Mouse (Mus musculus): ENCODE data around the gene Arhgap21.

Gene Arhgap21

DNA sequence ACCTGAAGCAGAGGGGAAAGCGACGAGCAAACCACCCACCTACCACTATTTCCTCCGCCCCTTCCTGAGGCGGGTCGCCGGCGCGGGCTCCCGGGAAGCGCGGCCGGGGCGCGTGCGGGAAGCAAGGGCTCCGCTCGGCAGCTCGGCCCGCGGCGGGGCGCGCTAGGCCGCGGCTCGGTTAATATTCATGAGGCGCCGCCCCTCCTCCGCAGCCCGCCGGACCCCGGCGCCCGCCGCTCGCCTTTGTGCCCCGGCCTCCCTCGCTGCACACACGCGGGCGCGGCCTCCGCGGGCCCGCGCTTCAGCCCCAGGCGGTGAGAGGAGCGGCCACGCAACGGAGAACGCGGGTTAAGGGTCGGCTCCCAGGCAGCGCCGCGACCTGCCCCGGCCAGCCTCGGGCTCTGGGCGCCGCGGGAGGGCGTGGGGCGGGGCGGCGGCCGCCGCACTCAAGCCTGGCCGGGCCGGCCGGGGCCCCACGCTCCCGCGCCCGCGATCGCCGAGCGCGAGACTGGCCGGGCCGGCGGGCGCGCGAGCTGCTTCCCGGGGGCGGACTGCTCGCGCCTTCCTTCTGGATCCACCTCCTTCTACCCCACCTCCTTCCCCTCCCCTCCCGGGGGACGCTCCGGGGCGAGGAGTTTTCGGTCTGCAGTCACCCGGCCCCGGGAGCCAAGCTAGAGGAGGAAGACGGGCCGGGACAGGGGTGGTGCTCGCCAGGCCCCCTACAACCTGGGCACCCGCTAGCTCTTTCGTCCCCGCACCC, at the start of gene Arhgap21:
Gene Arhgap21 (minus strand): TSS at position 441 of the 760 bp plus-strand sequence.
- peak; percentile 82 for DNase-seq (ENCODE audit: low read depth, low spot score)

DNA sequence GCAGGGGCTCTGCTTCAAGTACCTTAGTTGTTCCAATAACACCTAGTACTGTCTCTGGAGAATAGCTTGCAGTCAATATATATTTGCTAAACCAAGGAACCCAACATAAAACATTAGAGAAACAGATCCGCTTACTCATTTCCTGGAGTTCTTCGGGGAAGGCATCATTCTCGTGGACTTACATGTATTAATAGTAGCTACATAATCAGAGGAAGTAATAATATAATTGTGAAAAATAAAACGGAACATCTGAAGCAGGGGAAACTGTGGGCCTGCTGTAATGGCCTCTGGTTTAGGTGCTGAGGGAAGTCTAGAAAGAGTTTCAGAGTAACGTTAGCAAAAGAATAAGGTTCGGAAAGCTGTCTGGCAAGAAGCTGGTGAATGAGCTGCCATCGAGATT, 47.9 kb upstream of the Arhgap21 start:
- no peak for DNase-seq (ENCODE audit: low read depth, low spot score)

- DNase-seq (ENCODE audit: low read depth, low spot score): no peak
These were observed 42.2 kb upstream of the Arhgap21 start for GRCm38 (mm10) chr2:21010806-21011397.

GRCm38 (mm10) chr2:21010219-21010618, 41.5 kb upstream of the Arhgap21 start:
- DNase-seq (ENCODE audit: low read depth, low spot score): no peak

DNA sequence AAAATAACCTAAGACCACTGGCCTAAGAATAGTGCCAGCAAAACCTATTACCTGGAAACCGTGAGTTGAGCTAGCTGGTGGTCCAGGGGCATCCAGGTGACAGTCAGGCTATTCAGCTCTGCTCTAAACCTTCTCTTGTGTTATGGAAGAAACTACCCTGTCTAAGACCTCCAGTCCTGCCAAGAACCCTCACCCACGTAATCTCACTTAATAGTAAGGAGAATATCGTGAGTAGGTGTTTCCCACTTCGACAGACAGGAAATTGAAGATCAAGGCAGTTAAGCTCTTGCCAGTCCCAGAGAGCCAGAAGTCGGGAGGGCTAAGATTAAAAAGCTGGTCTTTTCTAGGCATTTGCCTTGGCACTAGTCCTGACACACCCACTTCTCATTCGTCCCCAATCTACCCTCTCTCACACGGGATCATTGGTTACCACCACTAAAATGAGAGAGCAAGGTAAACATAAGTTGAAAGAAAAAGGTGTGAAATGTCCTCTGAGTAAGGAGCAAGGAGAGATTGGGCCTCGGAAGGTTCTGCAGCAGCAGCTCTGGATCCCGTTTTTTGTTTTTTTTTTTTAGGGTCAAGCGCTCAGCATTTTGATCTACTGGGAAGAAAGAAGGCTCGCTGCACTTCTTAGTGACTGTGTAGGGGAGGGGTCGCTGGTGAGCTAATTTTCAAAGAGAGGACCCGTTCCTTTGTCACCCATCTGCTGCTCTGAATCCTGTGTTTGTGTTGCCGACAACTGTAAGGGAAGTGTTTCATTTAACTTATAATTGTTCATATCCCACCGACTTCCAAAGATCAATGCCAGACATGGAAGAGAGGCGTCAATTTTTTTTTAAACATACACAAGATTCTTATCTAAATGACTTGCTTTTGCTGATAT, 40.8 kb upstream of the Arhgap21 start:
- DNase-seq (ENCODE audit: low read depth, low spot score): no peak

GRCm38 (mm10) chr2:21002538-21002937, 33.9 kb upstream of the Arhgap21 start:
- no peak for DNase-seq (ENCODE audit: low read depth, low spot score)

DNA sequence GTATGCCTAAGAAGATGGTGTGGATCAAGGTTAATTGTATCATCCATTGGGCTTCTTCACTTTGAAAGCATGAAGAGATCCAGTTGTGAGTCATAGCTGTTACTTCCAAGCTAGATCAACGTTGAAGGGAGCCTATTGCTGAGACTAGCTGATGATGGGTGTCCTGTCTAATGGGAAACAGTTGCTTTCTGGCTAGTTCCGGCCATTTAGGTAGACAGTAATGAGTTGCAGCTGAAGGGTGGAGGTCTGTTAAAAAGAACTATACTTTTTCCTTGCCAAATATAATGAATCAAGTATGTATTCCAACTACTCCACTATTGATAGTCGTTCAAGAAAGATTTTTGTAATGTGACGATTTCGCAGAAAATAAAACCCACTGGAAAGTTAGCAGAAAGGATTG, 32.5 kb upstream of the Arhgap21 start:
- DNase-seq (ENCODE audit: low read depth, low spot score): peak; percentile 72

DNA sequence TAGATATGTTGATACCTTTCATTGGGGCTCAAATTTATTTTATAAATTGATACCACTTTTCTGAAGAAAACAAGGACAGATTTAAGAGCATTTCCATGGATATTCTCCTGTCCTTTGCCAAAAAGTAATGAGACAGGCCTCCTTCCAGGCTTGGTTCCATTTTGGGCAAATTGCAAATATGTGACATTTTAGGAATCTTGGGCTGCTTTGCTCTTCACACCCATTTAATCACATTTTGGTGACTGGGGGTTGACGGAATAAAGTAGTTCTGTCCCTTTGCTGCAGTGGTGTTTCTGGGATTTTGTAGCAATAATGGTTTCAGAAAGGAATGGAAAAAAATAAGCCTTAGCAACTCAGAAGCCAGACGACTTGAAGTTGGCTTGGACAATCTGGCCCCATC, 26.9 kb upstream of the Arhgap21 start:
- DNase-seq (ENCODE audit: low read depth, low spot score): peak; percentile 27

- DNase-seq (ENCODE audit: low read depth, low spot score): no peak
These were observed 22.8 kb upstream of the Arhgap21 start for GRCm38 (mm10) chr2:20991508-20991907.

DNA sequence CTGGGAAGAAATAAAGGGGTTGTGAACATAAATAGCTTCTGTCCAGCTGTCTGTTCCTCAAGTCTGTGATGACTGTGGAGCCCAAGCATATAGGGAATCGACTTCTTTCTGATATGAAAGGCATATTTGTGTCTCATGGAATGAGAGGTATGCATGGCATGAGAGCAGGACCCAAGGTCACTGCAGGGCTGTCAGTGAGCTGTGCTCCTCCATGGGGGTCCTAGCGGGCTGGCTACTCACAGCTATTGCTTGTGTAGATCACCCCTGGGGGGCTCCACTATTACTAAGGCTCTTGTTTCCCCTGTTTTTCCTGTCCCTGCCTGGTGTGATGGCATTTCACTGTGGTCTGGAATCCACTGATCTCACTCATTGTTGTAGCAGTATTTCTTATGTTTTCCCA, 22.2 kb upstream of the Arhgap21 start:
- no peak for DNase-seq (ENCODE audit: low read depth, low spot score)

GRCm38 (mm10) chr2:20990056-20990455, 21.4 kb upstream of the Arhgap21 start:
- no peak for DNase-seq (ENCODE audit: low read depth, low spot score)

DNA sequence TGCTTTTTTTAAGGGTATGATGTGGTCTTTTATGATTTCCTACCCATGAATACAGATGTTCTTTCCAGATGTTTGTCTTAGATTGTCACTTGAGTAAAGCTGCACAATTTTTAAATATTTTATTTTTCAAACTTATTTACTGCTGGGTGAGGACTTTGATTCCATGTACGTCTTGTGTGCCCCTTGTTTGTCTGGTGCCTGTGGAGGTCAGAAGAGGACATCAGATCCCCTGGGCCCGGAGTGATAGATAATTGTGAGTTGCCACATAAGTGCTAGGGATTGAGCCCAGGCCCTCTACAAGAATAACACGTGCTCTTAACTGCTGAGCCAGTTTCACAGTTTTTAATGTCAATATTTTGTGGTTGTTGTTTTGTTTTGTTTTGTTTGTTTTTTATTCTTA, 19.1 kb upstream of the Arhgap21 start:
- no peak for DNase-seq (ENCODE audit: low read depth, low spot score)

GRCm38 (mm10) chr2:20978726-20979125, 10.0 kb upstream of the Arhgap21 start:
- no peak for DNase-seq (ENCODE audit: low read depth, low spot score)

DNA sequence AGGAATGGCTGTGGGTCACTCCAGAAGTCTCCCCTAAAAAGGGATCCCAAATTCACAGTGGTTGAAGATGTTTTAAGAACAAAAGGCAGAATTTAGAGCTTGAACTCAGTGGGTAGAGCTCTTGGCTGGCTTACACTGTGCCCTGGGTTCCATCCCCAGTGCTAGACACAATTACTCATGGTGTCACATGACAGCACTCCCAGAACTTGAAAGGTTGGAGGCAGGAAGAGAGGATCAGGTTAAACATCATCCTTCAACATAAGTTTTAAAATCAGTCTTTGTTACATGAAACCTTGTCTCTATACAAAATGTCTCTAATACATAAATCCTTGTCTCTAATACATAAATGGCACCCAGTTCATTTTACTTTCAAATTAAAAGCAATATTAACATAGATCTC, 8.4 kb upstream of the Arhgap21 start:
- no peak for DNase-seq (ENCODE audit: low read depth, low spot score)

DNA sequence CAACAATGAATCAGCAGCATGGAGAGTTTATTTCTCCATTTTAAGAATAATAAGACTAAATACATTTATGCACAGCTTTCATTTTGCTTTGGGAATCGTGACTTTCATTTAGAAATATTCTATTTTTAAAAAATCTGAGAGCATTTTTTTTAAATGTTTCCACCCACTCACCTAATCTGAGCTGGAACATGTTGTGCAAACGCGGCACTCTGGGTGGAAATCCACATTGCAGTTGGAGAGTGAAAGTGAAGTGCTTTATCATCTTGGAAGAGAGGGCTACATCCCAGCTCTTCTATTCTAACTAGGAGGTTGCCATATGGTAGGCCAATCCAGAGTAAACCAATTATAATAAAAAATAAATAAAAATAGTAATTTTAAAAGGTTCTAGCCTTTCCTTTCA, 4.8 kb upstream of the Arhgap21 start:
- no peak for DNase-seq (ENCODE audit: low read depth, low spot score)

GRCm38 (mm10) chr2:20972180-20972579, 3.5 kb upstream of the Arhgap21 start:
- DNase-seq (ENCODE audit: low read depth, low spot score): no peak

DNA sequence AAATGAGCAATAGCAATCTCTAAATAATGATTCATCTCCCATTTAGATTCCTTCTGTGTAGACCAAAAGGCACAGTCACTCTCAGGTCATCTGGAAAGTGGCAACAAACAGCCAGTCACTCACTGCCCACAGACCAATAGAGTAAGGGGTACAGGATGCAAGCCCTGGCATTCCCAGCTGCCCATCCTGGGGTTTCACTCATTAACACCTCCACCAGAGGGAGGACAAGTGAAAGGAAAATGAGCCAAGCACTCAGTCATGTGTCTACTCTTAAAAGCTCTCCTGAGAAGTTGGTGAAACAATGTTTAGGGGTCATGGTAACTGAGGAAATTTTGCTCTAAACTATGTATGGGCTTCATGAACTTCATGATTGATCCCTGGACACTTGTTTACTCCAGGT, 2.9 kb upstream of the Arhgap21 start:
- no peak for DNase-seq (ENCODE audit: low read depth, low spot score)

DNA sequence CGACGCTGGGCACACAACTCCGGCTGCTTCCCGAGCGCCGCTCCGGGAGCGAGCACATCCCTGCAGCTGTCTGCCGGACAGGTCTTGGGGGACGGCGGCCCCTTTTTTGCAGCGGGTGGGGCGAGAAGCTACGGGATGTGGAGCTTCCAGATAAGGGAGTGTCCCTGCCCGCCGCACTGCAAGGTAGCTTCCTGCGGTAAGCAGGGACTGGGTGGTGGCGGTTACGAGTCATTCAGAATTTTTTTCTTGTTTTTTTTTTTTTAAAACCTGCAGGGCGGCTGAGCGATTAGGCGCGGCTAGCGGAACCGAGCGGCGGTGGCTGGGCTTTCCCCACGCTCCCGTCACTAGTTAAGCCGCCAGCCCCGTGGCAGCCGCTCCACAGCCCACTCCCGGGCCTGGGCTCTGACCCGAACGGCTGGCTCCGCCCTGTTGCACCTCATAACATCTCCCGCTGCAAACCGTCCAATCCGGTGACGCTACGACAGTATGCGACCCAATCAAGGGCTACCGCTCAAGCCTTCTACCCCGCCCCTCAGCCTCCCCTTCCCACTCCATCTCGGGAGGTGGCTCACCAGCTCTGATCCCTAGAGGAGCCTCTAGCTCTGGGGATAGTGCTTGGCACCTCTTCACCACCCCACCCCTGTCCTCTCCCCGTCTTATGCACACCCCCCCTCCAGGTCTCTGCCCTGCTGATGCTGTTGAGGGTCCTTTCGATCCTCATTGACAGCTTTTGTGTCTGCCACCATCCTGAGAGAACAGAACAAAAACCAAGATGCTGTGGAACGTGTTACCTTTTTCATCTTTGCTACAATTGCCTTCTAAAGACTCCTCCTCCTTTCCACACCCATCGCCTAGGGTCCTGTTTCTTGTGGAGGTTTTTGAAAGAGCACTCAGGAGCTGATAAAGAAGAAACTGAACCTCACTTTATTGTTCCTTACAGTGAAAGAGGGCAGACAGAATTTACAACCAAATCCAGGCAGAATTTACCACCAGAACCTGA, 820 bp upstream of the Arhgap21 start:
- DNase-seq (ENCODE audit: low read depth, low spot score): peak; percentile 94

GRCm38 (mm10) chr2:20967646-20968351, 882 bp downstream of the Arhgap21 start:
- DNase-seq (ENCODE audit: low read depth, low spot score): no peak

DNA sequence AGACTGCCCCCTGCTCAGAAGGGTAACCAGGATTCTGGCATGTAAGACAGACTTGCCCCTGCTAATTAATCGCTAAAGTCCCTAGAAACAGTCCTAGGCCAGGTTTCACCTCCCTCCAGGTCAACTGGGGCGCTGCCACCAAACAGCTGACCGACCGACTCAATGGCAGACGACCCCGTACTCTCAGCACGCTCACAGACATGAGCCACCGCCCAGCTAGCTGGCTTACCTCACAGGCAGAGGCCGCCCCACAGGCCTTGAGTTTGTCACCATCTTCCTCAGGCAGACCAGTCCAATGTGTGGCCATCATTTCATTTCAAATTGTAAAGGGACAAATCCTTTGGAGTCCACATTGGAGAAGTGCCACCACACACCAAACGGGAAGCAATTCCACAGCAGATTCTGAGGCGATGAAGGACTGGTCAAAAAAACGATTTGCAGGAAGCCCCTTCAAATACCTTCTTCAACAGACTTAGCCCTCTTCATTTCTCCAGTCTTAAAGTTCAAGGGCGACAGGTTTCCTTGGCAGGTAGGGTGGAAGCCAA, 1.5 kb downstream of the Arhgap21 start:
- peak; percentile 43 for DNase-seq (ENCODE audit: low read depth, low spot score)

All from skeletal muscle tissue, adult 2 months (tissue).